Mouse (Mus musculus): ENCODE measurements at regions not wholly inside any gene's neighbourhood (a gene's known extent, or its start where the extent isn't known, plus 50 kb on each side); places are given as distances from the start of the nearest gene placed in this dataset.

DNA sequence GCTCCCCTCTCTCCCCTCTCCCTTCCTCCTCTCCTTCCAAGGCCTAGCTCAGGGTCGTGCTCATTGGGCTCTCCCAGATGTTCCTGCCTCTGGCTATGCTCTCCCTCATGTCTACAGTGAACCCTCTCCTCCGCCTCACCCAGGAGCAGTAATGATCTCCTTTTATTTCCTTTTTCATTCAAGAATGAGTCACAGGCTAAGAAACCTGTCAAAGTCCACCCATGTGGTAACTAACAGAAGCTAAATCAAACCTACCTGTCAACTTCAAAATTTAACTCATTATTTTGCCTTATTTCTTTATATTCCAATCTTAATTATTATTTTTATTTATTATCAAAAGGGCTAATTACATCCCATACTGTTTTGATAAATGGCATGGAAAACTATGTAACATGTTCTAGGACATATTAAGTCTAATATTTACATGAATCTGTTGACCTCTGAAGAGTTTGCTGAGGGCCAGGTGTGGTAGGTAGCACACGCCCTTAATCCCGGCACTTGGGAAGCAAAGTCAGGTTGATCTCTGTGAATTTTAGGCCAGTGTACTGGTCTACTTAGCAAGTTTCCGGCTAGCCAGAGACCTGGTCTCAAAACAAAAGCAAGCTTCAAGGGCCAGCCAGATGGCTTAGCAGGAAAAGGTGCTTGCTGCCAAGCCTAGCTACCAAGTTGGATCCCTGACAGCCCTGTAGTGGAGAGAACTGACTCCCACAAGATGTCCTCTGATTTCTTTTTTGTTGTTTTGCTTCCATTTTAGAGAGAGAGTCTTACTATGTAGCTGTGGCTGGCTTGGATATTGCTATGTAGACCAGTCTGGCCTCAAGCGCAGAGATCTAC is 51.9 kb upstream of the Slc16a1 start:
- DNase-seq: no peak

DNA sequence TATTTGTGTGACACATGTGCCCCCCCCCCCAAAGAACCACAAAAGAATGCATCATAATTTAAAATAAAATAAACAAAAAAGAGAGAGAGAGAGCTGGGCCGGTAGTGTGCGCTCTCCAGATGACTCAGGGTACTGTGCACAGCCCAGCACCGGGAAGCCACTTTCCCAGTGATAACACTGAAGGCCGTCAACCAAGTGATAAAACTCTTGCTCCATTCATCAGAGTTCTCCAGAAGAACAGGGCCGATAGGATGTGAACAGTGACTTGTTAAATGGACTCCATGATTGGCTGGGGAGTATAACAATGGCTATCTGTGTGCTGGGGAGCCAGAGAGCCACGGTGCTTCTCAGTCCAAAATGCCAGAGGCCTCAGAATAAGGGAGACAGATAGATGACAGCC is 53.2 kb upstream of the Slc16a1 start:
- peak; percentile 51 for DNase-seq

DNA sequence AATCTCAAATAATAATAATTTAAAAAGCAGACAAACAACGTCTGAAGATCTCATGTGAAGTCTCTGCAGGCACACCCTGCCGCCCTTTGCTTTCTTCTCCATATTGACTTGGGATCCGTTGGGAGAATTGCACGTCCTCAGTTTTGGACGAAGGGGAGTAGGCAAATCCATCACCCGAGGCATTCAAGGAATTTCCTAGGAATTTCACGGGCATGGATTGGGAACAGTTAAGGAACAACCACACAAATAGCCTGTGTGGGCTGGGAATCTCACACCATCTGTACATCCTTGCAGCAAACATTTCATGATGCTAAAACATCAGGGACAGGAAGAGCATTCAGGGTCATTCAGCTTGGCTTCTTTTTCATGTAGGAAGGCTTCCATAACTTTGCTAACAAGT is 55.2 kb upstream of the Slc16a1 start:
- no peak for DNase-seq

DNA sequence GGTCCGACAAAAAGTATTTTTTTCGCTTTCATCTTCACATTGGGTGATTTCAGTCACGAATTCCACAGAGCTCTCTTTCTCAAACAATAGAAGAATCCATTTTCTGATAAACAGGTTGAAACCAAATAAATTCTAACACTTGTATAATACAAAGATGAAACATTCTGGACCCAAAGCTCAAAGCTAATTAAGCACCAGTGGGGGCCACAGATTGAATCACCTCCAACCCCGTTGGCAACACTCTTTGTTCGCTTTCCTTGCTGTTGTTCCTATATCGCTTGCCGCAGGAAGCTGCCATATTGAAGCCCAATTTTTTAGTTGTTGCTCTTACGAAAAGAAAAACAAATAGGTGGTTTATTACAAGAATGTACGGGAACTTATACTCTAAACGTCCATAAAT is 55.9 kb upstream of the Slc16a1 start:
- DNase-seq: no peak

DNA sequence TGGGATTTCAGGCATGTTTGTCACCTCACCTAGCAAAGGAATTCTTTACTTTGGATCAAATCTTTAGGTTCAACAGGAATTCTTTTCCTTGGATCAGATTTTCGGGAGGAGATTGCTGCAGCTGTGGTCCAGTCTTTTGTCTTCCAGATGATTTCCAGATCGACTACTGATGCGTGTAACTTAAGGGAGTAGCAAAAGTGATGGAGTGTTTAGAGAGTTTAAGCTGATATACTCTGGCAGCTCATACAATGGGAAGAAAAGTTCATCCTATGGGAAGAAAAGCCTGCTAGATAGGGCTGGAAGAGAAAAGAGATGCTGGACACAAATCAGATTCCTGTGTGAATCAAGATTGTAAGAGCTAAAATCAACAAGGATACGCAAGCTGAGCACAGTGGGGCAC is 59.3 kb upstream of the Slc16a1 start:
- no peak for DNase-seq

DNA sequence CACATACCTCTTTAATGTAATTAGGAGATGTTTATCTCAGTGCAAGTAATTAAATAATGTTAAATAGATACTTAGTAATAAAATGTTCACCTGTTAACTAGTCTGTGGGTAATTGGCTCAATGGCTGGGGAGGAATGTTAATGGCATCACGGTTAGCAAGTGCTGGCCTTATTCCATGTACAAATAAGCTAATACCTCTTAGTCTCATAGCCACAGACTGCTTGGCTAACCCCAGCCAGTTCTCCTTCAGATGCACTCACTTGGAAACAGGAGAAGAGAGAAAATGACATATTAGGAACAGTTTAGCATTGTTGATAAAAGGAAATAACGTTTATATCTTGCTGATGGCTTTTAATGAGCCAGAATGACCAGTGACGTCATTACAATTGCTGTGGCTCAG is 60.1 kb upstream of the Slc16a1 start:
- DNase-seq: no peak

DNA sequence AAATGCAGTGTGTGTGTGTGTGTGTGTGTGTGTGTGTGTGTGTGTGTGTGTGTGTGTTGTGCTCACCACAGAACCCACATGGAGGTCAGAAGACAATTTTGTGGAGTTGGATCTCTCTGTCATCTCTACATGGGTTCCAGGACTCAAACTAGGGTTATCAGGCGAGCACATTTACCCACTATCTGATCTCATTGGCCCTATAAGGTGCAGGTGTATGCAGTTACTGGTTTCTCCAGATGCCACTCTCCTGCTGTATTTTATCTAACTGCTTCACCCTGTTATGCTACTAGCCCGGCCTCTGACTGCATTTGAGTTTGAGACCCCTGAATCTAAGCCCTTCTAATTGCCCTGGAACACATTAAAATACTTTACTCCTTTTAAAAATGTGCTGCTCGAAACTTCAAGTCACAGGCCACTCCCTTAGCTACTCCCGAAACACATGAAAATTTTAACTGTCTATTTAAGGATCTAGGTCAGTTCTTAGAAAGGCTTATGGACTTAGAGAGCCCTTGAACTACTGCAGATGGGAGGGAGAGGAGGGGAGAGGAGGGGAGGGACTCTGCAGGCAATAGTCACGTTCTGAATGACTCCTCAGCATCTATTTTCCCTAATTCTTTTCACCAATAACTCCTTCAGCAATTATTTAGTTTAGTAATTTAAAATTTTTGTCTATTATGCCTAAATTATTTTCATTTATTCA is 61.1 kb upstream of the Slc16a1 start:
- DNase-seq: no peak

DNA sequence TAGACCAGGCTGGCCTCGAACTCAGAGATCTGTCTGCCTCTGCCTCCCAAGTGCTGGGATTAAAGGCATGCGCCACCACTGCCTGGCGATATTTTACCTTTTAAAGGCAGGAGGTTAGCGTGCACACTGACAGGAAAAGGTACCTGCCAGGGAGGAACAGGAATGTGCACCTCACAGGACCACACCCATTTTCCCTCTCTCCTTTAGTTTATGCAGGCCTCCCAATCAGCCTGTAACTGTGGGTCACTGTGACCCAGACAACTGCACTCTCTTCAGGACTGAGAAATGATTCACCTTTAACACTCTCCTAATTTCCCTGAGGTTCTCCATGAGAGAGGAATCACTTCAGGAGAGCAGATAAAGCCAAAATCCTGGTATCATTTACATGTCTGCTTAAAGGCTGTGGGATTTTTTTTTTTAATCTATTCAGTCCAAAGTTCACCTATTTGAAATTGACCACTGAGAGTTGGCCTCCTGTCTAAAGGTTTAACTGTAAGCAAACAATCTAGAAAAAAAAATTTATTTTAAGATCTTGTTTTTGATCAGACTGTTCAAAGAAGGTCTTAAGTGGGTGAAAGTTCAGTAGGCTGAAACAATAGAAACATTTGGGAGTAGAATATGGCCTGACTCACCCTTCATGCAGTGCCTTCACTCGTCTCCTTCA is 61.7 kb upstream of the Lrig2 start:
- DNase-seq: no peak

DNA sequence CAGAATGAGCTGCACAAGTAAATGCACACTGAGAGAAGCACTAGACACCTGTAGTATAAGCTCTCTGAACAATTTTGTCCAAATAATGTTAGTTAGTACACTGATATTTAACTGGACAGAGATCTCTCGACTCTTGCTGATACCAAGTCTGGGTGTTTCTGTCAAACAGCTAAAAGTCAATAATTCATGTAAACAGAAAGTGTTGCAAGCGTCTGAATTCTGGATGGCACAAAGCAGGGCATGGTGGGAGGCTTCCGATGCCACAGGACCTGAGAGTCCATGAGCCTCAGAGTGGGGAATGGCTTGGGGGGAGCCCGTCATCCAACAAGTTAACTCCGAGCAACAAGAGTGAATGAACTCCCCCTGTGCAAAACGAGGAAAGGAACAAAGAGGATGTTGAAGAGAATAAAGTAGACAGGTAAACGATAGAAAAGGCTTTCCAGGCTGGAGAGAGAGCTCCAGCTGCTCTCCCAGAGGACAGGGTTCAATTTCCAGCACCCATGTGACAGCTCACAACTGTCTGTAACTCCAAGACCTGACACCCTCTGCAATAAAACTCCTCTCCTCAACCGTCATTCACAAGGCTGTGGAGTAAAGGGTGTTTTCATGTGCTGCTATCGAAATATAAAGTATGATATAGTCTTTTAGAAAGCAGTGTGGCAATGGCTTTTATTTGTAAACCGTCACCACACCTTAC is 60.4 kb upstream of the Lrig2 start:
- no peak for DNase-seq

DNA sequence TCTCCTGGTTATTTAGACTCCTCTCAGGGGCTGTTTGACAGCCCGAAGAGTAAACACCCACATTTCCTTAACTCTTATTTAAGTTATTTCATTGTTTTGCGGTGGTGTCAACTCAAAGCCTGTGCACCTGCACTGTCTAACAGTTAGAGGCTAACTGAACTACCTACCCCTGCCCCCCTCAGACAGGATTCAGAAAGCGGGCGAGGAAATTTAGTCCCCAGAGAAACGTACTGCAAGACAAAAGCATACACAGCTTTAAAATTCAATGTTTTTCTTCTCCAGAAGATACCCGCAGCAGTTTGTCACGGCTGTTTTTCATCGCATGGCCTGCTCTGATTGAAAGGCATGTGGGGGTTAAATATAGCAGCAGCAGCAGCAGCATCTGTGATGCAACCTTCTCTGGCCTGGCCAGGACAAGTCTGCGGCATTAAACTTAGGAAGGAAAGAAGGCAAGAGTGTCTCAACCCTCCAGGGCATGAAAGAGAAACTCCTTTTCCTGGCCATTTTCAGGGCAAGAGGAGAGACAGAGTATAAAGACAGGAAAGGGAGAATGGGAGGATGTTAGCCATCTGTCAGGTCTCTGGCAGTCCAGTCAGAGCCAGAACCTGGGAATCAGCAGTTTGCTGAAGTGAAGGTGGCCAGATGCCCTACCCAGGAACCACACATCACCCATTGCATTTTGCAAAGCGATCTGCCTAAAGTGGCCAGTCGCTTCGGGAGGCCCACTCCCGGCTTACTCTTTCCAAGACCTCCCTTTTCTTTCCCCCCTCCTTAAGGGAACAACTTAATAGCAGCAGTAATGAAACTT is 53.9 kb upstream of the Lrig2 start:
- no peak for DNase-seq

DNA sequence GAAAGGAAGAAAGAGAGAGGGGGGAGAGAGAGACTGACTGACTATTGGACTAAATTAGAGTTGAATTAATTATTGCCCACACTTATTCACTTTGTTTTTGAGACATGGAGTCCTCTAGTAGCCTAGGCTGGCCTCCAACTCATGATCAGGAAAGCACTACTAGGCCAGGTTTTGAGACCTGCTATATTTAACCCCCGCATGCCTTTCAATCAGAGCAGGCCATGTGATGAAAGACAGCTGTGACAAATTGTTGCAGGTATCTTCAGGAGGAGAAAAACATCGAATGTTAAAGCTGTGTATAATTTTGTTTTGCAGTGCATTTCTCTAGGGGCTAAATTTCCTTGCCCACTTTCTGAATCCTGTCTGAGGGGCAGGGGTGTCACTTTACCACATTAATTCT is 53.1 kb upstream of the Lrig2 start:
- DNase-seq: no peak

DNA sequence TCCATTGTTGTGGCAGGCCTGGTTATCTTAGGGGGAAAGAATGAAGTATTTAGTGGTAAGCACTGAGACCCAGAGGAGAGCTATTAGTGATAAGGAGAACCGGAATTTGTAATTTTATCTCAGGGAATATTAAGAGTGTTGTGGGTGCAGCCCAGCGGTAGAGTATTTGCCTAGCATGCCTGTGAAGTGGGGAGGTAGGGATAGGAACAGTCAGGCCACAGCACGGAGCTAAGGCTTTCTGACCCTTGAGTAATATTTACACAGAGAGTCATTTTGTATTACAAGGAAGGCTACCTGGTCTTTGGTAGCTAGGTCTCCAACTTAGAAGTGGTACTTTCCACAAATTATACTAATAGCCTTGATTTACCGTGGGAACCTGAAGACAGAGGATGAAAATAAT is 49.8 kb upstream of the Lrig2 start:
- DNase-seq: no peak

Data from liver (tissue).